Mouse (Mus musculus) embryo, embryonic 10.5 days (tissue): Measurements from ENCODE around the gene Hfm1.
A peak's percentile ranks its signal among the peaks of the same experiment; 100 is the strongest.

ENCODE experiments used
- DNase-seq: peaks from one replicate; pipeline ENCODE4 v3.0.0-alpha.2; 2015; ENCODE audit warnings: low spot score

Hfm1 gene

GRCm38 (mm10) chr5:106843906-106844305 lies 82.2 kb downstream of the Hfm1 start:
- no peak for DNase-seq

DNA sequence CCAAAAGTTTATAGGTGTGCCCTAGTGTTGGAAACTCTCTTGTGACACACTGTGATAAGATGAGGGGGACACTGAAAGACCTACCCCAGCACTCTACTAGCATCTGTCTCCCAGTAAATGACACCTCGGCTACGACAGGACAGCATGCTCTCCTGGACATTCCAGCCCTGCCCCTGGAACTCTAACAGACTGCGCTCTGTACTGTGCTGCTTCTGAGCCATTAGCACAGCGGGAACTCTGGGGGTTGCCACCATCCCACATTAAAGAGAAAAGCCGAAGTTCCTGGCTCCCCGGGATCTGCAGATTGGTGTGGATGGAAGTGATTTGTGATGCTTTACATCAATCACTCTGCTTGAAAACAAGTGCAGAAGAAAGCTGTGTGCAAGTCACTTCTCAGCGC lies 93.1 kb downstream of the Hfm1 start:
- DNase-seq = peak; percentile 39

DNA sequence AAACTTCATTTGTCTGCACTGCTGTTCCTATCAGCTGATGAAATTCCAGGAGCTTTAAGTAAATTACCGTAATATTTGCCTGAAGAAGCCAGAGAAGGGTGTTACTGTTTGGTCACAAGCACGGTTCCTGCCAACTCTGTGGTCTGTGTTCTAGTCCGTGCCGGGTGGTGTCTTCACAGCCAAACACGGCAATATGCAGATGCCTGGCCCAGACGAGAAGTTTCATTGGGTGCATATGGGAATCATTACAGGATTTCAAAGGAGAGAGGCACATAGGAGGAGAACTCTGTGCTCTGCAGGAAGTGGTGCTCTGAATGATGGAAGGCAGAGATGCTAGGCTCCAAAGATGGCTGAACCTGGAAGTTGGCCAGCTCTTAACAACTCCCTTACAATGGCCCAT lies 94.7 kb downstream of the Hfm1 start:
- peak; percentile 17 for DNase-seq

DNA sequence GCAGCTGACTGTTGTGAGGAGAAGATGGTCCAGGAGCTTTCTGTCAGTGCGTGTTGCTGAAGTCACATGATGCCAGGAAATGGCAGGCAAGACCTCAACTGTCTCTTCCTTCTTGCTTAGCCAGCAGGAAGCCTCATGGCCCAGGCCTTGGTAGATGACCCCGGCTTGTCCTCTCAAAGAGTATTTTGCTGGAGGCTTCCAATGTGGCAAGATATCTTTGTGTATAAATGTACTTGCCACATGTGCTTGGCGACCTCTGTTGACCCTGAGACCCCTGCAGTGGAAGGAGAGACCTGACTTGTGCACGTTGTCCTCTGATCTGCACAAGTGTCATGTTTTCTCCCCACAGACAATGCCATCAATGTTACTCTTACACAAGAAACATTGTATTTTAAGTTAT lies 95.3 kb downstream of the Hfm1 start:
- DNase-seq = peak; percentile 39

- DNase-seq = no peak
Measured at GRCm38 (mm10) chr5:106826740-106827139, 99.4 kb downstream of the Hfm1 start.

- peak; percentile 11 for DNase-seq
Measured at GRCm38 (mm10) chr5:106826044-106826443, 100.1 kb downstream of the Hfm1 start.

- peak; percentile 75 for DNase-seq
Measured at GRCm38 (mm10) chr5:106825301-106825853, 100.7 kb downstream of the Hfm1 start.

DNA sequence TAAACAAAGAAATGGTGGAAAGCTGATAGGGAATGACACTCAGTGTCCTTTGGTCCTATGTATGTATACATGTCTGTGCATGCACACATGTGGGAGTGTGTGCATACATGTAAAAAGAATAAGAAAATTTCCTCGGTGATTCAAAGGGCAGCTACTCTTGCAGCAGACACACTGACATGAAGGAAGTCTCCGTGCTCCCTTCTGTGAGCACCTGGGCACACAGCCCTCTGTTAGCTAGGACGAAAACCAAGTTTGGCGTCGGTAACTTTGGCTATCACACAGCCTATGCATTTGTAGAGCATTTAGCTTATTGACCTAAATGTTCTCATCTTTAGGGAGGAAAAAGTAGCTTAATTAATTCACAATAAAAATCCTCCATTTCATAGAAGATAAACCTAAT lies 101.4 kb downstream of the Hfm1 start:
- no peak for DNase-seq

DNA sequence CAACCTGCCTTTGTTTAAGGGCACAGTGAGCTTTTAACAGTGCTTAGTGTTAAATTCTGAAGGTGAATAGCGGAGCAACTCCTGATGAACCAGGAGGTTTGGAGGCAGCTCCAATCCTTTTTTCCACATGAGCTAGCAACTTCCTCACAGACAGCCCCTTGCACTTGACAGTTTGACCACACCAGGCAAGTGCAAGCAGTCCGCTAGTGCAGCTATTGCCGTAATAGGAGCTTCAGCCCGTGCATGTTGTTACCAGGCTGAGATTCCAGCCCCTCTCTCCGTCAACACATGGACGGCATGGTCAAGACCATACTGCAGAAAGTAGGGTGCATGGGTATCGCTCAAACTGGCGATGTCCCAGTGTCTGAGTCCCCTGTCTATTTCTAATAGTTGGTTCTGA lies 106.5 kb downstream of the Hfm1 start:
- no peak for DNase-seq

- DNase-seq = no peak
Measured at GRCm38 (mm10) chr5:106815923-106816654, 110.0 kb downstream of the Hfm1 start.

DNA sequence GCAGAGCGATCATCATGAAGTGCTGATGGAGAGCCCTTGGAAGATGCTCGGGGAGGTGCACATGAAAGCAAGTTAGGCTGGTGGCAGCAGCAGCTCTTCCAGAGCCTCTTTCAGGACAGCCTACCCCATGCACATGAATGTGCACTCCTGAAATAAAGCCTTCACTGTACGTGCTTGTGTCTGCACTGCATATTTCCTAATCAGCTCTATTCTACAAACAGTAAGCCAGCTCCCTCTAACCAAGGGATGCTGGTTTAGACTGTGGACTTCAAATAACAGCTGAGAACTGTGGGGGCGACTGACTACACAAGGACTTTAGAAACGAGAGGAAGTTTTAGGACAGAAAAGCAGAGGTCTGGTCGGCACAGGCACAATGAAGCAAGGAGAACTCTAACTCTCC lies 111.5 kb downstream of the Hfm1 start:
- no peak for DNase-seq

GRCm38 (mm10) chr5:106803094-106803493 lies 123.0 kb downstream of the Hfm1 start:
- DNase-seq = peak; percentile 80

DNA sequence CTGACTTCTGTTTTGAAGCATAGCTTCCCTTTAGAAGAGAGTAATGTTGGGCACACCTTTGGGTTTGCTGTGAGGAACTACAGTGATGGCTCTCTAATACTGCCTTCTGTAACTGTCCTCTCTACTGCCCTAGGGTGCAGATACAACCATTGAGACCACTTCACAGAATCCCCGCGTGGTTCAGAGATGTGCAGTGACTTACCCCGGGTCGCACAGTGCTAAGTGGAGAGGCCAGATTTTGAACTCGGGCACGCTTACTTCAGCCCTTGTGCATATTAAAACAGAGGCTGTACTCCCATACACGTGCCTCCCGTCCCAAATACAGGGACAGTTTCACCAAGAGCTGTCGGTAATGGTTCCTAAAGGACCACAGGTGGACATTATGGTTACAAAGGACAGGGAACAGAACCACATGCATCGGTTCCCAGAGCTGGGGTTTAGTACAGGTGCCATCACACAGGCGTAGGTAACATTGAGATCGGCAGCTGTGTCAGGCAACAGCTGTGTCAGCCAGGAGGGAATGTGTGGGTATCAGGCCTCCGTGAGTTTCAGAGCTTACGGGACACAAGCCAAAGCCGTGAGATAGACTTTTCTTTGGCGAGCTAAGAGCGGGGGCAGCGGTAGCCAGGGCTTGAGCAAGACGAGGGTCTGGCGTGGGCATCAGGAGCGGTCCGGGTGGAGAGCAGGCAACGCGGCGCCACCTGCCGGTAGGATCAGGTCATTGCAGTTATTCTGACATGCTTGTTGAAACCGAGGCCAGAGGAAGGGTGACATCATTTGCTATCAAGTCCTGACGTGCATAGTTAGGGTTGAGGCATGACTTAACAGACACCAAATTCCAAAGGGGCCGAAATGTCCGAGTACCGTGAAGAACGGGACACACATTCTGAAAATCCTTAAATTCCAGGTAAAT lies 124.0 kb downstream of the Hfm1 start:
- peak; percentile 93 for DNase-seq

DNA sequence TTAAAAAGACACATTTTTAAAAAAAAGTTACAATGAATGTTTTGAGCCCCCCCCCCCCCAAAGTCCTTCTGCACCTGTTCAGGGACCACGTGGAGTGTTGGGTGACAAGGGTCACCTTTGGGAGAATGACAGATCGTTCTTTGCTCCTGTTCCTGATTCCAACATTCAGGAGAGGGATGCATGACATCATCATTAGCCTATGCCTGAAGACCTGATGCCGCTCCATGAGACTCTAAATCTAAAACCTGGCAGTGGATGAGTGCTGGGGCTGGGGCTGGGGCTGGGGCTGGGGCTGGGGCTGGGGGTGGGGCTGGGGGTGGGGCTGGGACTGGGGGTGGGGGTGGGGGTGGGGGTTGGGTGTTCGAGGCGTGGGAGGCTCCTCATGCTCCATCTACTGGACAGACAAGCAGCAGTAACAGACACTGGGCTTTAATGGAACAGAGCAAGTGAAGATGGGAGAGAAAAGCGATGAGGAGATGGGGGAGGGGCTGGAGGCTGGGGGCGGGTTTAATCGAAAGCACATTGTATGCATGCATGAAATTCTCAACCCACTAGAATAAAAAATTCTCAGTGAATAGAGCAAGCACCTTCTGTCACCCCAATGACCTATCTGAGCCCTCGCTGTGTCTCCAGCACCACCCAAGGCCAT lies 124.8 kb downstream of the Hfm1 start:
- no peak for DNase-seq

- no peak for DNase-seq
Measured at GRCm38 (mm10) chr5:106797896-106798295, 128.2 kb downstream of the Hfm1 start.

- DNase-seq = peak; percentile 74
Measured at GRCm38 (mm10) chr5:106791241-106791572, 134.9 kb downstream of the Hfm1 start.

GRCm38 (mm10) chr5:106790496-106791240 lies 135.5 kb downstream of the Hfm1 start:
- DNase-seq = no peak
